Comparison of ENCODE assay signal across 15 mouse cellular contexts in genomic region chr9:104194528-104194927, GRCm38 (mm10).
"Had no signal": no experiment of that assay in that cellular context is flagged by ENCODE, and none has a peak within 500 bp of the region (broad histone marks: within the 10 kb centered on the region; RNA-seq: fewer than 3 reads in every experiment).

No protein-coding gene starts in this region.

- H3K27me3 ChIP-seq: limb, embryonic 12.5 days; liver, embryonic 13.5 days; lung, embryonic 15.5 days; megakaryocyte, embryonic 14.5 days; midbrain, embryonic 15.5 days; neural tube, embryonic 12.5 days had no signal

- H3K27ac ChIP-seq: limb, embryonic 12.5 days; liver, embryonic 13.5 days; lung, embryonic 15.5 days; macrophage; midbrain, embryonic 15.5 days; neural tube, embryonic 12.5 days had no signal

- DNase-seq: kidney, postnatal 36 days; layer of hippocampus, adult 9-11 months; liver; liver, embryonic 13.5 days; liver, postnatal 0 days; lung, postnatal 14 days; thymus, adult 2 months; thymus, postnatal 25 days had no signal

- H3K4me2 ChIP-seq: limb, embryonic 12.5 days; liver, embryonic 13.5 days; lung, embryonic 15.5 days; midbrain, embryonic 11.5 days; midbrain, embryonic 15.5 days; neural tube, embryonic 12.5 days had no signal

- ATAC-seq: liver, postnatal 0 days; midbrain, embryonic 15.5 days had no signal

- H3K4me1 ChIP-seq: limb, embryonic 12.5 days; liver, embryonic 13.5 days; lung, embryonic 15.5 days; megakaryocyte, embryonic 14.5 days; midbrain, embryonic 15.5 days; neural tube, embryonic 12.5 days had no signal

- H3K9ac ChIP-seq: limb, embryonic 12.5 days; liver, embryonic 13.5 days; liver, postnatal 0 days; lung, embryonic 15.5 days; midbrain, embryonic 15.5 days; neural tube, embryonic 12.5 days had no signal

- H3K9me3 ChIP-seq: limb, embryonic 12.5 days; liver, embryonic 13.5 days; lung, embryonic 15.5 days; megakaryocyte, embryonic 14.5 days; midbrain, embryonic 15.5 days; neural tube, embryonic 12.5 days had no signal

- H3K4me3 ChIP-seq: limb, embryonic 12.5 days; liver, embryonic 13.5 days; lung, embryonic 15.5 days; megakaryocyte, embryonic 14.5 days; midbrain, embryonic 15.5 days; neural tube, embryonic 12.5 days had no signal
